Mouse (Mus musculus): ENCODE measurements around the gene Pcnx4.
"Not testable (repeated sequence)": the region's sequence is repeated elsewhere in the genome, so short reads cannot be mapped to it uniquely, and the experiment has no call there.

Gene Pcnx4

GRCm38 (mm10) chr12:72598731-72599130 lies 62.5 kb downstream of the Pcnx4 start:
- DNase-seq: not testable (repeated sequence)

- DNase-seq: no peak
Observed at GRCm38 (mm10) chr12:72612053-72612452, 75.9 kb downstream of the Pcnx4 start.

- no peak for DNase-seq
Observed at GRCm38 (mm10) chr12:72620856-72621255, 84.7 kb downstream of the Pcnx4 start.

- no peak for DNase-seq
Observed at GRCm38 (mm10) chr12:72621441-72621840, 85.3 kb downstream of the Pcnx4 start.

- DNase-seq: no peak
Observed at GRCm38 (mm10) chr12:72622853-72623496, 86.8 kb downstream of the Pcnx4 start.

GRCm38 (mm10) chr12:72628751-72629150 lies 92.6 kb downstream of the Pcnx4 start:
- no peak for DNase-seq

All from cerebellum, postnatal 25 days (tissue).